Mouse (Mus musculus): Measurements from ENCODE around the gene Sox12.

Sox12 gene

DNA sequence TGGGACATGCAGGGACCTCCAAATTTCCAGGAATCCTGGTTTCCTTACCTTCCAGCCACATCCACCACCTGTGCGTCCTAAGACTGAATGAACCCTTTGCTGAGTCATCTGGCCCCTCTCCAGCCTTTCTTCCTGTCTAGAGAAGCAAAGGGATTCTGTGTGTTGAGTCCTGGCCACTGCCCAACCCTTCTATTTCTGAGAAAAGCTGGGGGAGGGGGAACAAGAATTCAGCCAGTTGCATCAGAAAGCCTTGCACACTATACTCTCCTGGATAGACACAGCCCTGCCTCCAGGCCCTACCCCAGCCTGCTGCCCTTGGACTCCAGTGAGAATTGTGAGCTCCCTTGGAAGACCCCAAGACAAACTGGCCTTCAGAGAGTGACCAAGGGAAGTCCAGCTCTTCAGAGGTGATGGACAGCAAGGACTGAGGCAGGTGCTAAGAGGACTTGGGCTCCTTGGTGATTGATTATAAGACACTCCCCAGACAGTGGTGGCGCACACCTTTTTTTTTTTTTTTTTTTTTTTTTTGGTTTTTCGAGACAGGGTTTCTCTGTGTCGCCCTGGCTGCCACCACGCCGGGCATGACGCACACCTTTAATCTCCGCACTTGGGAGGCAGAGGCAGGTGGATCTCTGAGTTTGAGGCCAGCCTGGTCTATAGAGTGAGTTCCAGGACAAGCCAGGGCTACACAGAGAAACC, 47.9 kb downstream of the Sox12 start:
- DNase-seq, result no peak

DNA sequence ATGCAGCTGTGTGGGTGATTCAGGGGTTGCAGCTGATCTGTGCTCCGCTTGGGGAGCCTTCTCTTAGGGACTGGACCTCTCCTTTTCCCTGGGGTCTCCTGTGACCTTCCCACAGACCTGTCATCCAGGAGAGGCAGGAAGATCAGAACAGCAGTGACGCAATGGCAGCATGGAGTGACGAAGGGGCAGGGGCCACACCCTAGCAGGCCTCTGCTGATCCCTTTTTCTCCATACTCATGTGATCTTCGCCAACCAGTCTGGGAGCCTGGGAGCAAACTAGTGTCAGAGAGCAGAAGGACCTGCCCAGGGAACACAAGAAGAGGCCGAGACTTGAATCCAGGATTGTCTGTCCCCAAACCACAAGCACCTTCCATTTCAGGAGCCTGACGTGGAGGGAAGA, 48.7 kb downstream of the Sox12 start:
- DNase-seq, result no peak

DNA sequence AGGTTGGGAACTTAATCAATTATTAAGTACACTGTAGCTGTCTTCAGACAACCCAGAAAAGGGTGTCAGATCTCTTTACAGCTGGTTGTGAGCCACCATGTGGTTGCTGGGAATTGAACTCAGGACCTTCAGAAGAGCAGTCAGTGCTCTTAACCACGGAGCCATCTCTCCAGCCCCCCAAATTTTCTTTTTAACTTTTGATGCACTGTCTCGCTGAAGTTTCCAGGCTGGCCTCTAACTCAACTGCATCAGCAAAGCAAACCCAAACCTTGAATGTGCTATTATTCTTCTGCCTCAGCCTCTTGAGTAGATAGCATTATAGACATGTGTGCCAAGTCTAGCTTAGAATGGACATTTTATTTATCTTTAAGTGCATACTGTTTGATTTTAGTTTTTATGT, 50.1 kb downstream of the Sox12 start:
- no peak for DNase-seq

DNA sequence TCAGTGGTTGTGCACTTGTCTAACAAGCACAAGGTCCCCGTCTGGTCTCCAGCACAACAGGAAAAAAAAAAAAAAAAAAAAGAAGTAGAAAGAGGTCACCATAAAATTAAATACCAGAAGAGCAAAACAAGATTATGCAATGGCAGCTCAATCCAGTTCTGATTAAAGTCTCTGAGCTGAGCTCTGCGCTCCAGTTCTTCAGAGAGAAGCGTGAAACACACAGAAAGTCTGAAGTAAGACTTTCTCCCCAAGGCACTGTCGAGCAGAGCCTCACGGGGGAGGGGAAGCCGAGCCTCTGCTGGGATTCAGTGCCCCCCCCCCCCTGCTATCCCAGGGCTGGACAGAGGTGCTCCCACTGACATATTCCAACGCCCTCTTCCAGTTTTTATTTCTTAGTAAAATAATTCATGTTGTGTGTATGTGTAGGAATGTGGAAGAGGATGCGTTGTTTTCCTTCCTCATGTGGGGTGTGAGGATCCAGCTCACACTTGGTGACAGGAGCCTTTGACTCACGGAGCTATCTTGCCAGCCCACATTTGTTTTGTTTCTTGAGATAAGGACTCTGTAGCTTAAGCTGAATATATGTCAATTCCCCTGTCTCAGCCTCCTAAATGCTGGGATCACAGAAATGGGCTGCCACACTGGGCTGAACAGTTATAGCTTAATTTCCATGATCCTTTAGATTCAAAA, 50.9 kb downstream of the Sox12 start:
- no peak for DNase-seq

DNA sequence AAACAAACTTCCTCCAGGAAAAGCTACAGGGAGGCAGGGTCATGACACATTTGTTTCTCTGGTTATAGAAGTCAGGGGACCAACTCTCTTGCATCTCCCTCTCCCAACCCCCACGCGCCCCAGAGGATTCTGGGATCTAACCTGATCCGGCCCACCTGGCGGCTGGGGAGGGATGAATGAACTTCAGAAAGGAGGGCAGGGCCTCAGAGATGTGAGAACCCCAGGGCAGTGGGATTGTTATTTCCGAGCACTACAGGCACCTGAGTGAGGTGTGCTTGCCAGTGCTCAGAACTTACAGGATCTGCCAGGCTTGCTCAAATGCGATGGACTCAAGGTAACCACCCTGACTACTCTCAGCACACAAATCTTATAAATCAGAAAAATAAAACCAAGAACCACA, 52.5 kb downstream of the Sox12 start:
- DNase-seq, result no peak

DNA sequence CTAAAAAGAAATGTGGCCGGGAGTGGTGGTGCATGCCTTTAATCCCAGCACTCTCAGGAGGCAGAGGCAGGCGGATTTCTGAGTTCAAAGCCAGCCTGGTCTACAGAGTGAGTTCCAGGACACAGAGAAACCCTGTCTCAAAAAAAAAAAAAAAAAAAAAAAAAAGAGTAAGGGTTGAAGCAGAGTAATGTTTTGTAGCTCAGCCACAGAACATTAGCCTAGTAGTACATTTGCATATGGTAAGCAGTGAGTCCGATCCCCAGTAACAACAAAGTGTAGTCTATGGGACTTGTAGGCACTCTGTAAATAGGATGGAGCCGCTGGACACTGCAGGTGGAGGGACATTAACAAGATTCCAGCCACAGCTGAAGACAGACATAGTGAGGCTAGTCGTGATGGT, 53.0 kb downstream of the Sox12 start:
- DNase-seq, result no peak

DNA sequence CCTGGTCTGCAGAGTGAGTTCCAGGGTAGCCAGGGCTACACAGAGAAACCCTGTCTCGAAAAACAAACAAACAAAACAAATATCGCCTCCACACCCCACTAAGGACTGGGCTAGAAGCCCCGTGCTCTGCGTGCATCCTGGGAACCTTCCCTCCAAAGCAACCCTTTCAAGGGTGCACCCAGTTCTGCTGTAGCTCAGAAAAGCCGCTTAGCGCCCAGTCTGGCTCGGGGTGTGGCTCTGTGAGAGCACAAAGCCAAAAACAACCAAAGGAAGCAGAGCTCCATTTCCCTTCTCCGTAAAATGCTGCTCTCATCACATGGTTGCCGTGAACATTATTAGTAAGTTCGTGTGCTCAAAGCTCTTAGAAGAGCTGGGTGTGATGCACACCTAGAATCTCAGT, 53.5 kb downstream of the Sox12 start:
- DNase-seq, result no peak

Data from cerebellum, adult 8-10 months (tissue).